Mouse (Mus musculus) embryo, embryonic 10 days (tissue): ENCODE data around the gene Sfmbt1.
"Not testable (repeated sequence)": the region's sequence is repeated elsewhere in the genome, so short reads cannot be mapped to it uniquely, and the experiment has no call there.

Source experiments
- DNase-seq: peaks from one replicate; pipeline ENCODE4 v3.0.0-alpha.2; 2015; ENCODE audit warnings: low spot score

The Sfmbt1 gene

DNA sequence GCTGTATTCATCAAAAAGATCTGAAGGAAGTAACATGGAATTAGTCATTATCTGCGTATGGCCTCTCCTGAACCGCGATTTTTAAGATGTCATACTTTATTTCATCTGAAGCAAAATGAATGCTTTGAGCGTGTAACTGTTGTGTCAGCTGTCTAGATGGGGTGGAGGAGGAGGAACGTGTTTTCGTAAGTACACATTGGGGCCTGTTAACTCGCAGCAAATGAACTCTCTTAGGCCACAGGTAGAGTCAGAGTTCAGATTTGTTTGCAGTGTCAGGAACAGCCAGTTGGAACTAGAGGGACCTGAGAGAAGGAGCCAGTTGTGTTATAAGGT is 2.3 kb downstream of the Sfmbt1 start:
- peak; percentile 18 for DNase-seq

GRCm38 (mm10) chr14:30718696-30719095 is 4.0 kb downstream of the Sfmbt1 start:
- not testable (repeated sequence) for DNase-seq

- no peak for DNase-seq
Measured at GRCm38 (mm10) chr14:30719514-30719913, 4.9 kb downstream of the Sfmbt1 start.

DNA sequence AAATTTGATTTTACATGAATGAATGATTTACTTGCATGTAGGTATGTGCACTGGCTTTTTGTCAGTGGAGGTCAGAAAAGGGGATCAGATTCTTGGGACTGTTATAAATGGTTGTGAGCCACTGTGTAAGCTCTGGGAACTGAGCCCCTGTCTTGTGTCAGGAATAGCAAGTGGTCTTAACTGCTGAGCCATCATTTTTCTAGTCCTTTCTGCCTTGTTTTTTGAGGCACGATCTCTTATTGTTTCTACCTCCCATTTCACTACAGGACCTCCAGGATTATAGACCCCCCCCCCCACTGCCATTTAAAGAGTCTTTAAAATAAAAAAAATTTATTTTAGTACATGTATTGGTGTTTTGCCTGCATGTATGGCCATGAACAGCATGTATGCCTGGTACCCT is 7.2 kb downstream of the Sfmbt1 start:
- no peak for DNase-seq

DNA sequence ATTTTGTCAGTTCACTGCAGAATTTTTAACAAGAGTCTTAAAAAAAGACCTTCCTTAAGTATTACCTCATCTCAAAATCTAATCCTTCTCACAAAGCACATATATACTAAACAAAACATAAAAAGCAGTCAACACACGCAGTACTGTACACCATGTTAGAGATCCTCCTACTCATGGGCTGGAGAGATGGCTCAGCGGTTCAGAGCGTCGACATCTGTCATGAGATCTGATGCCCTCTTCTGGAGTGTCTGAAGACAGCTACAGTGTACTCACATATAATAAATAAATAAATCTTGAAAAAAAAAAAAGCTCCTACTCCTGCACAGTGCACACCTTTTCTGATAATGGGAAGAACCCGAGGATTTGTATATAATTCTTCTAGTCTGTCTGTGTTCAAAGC is 7.8 kb downstream of the Sfmbt1 start:
- DNase-seq, result no peak

GRCm38 (mm10) chr14:30731896-30732295 is 17.2 kb downstream of the Sfmbt1 start:
- DNase-seq, result no peak

- no peak for DNase-seq
Measured at GRCm38 (mm10) chr14:30734665-30735064, 20.0 kb downstream of the Sfmbt1 start.

GRCm38 (mm10) chr14:30735810-30736209 is 21.2 kb downstream of the Sfmbt1 start:
- no peak for DNase-seq

DNA sequence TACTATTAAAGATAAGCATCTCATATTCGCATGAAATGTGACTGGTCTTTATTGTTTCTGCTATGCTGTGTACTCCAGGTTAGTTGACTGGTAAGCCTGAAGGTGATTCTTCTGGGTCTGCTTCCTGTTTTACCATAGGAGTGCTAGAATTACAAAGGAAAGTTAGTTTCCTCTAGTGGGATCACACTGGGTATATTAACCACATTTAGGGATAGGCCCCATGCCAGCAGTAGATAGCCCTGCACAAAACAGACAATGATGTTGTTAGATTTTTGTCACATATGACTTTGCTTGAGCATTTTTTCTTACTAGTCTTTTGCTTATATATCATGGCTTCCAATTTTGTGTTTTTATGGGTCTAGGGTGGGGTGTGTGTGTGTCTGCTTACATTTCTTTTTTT is 21.8 kb downstream of the Sfmbt1 start:
- DNase-seq, result no peak

DNA sequence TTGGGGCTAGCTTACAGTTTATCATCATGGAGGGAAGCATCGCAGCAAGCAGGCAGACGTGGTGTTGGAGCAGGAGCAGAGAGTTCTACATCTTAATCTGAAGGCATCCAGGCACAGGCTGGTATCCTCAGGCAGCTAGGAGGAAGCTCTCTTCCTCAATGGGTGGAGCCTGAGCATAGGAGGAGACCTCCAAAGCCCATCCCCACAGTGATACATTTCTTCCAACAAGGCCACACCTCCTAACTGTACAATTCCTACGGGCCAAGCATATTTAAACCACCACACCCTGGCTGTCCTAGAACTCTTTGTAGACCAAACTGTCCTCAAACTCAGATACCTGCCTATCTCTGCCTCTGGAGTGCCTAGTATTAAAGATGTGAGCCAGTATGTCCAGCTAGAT is 29.2 kb downstream of the Sfmbt1 start:
- DNase-seq, result no peak

DNA sequence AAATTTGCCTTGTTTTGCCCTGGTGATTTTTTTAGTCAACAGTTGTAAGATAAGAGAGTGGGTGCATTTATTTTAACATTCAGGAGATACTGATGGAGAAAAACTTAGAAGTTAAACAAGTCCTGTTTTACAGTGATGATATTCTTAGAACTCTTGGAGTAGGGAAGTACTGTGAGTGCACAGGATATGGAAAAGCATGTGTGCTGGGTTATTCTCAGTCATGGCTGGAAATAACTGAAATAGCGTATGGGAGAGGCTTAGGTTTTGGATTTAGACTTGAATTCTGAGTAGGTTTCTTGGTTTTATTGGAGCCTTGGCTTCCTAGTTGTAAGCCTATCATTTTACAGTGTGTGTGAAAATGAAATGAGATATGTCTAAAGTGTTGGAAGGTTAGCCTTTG is 31.5 kb downstream of the Sfmbt1 start:
- no peak for DNase-seq

- no peak for DNase-seq
Measured at GRCm38 (mm10) chr14:30757239-30757638, 42.6 kb downstream of the Sfmbt1 start.

DNA sequence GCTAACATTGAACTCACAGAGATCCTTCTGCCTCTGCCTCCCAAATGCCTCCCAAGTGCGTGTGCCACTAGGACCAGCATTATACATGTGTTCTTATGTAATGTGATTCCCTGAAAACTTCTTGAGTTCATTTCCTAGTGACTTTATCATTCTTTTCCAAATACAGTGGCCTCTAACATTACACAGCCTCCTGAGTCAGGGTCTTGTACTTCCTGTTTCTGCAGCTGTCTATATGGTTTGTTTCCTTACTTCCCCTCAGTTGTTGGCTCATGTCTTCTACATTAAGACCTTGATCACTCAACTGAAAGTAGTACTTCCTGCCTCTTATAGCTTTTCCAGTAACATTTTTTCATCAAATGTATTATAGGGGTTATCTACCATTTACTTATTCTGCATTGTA is 46.6 kb downstream of the Sfmbt1 start:
- DNase-seq, result no peak

- no peak for DNase-seq
Measured at GRCm38 (mm10) chr14:30762131-30762903, 47.7 kb downstream of the Sfmbt1 start.

GRCm38 (mm10) chr14:30762904-30763568 is 48.4 kb downstream of the Sfmbt1 start:
- no peak for DNase-seq

DNA sequence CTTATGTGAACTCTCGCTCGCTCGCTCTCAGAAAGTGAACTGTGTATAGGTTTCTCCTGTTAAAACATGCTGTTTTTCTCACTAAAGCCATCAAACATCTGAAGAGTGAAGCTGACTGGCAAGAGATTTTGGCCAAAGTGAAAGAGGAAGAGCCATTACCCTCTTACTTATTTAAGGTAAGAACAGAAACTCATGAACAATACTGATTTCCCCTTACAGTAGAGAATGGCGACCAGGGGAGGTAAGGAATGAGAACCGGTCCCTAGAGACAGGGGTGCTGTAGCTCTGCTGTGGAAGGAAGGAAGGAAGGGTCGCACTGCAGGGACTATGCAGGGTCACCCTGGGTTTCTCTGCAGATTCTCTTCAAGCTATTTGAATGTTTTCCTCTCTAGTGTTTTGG is 70.0 kb downstream of the Sfmbt1 start:
- DNase-seq, result no peak

- DNase-seq, result no peak
Measured at GRCm38 (mm10) chr14:30789471-30789870, 74.8 kb downstream of the Sfmbt1 start.

- DNase-seq, result no peak
Measured at GRCm38 (mm10) chr14:30792871-30793270, 78.2 kb downstream of the Sfmbt1 start.

DNA sequence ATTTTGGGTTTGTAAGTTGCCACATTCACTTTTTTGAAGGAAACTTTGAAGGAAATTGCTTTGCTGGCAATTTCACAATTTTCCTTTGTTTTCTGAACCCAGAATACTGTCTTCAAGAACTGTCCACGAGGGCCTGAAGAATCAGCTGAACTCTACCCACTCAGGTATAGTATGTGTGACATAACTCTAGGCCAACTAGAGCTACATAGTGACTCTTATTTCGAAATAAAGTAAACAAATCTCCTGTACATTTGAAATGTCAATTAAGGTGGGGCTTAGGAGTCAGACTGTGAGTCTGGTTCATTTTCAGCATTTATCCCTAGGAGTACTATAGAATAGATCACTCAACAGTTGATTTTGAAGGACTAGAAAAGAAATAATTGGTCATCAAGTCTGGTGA is 87.1 kb downstream of the Sfmbt1 start:
- no peak for DNase-seq

DNA sequence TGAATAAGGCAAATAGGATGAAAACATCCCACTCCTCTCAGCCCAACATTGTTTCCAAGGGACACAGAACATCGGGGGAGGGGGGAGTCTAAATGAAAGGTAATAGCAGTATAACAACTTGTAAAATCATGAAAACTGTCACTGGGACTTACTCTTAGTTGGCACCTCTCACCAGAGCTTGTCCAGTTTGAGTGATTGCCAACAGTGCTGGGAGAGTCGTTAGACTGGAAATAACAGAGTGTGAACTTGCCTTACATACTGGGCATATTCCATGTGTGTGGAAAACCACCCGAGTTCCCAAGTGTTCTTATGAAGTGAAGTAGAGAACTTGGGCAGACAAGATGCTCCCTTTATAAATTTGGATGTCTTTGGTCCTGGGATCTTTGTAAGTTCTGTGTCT is 106.5 kb downstream of the Sfmbt1 start:
- DNase-seq, result no peak

- peak; percentile 18 for DNase-seq
Measured at GRCm38 (mm10) chr14:30824456-30824995, 109.9 kb downstream of the Sfmbt1 start.

GRCm38 (mm10) chr14:30825021-30825475 is 110.4 kb downstream of the Sfmbt1 start:
- no peak for DNase-seq

GRCm38 (mm10) chr14:30825476-30826131 is 111.0 kb downstream of the Sfmbt1 start, which contains the start of gene Tmem110:
TSS of gene Tmem110 (plus strand) at chr14:30825590.
- DNase-seq, result peak; percentile 88
